Mouse (Mus musculus): ENCODE results near the gene Pycr1. TPM values are rescaled to one million over a fixed set of nuclear protein-coding genes. Genes with fewer than 3 reads are reported as not detected.
A peak's percentile ranks its signal among the peaks of the same experiment; 100 is the strongest.

Pycr1 gene
- total and polyA plus RNA-seq, 2 experiments: 0.61 to 2.6 TPM

- under 1% methylated on average over 52 of the region's 53 CpGs for WGBS
- DNase-seq (ENCODE audit: extremely low read depth, low read depth, low spot score): peak; percentile 67
- peaks cover 21% of the 10 kb centered on the region; the same call in 1 of the 2 replicates for H3K36me3 ChIP-seq (ENCODE audit: control insufficient read depth, insufficient read depth, low read length)
- peak overlapping the region; percentile 85 for H3K4me3 ChIP-seq (ENCODE audit: insufficient read depth, low read depth, low read length)
- peaks cover 30% of the 10 kb centered on the region for H3K4me1 ChIP-seq (ENCODE audit: control insufficient read depth, insufficient read depth, low read length)
- peak overlapping the region; percentile 89 for H3K9ac ChIP-seq (ENCODE audit: low read depth, low read length)
- H3K27ac ChIP-seq (replicated peaks; ENCODE audit: insufficient read depth, low read depth, low read length): peak overlapping the region; percentile 83
- H3K27me3 ChIP-seq (ENCODE audit: control insufficient read depth, insufficient read depth, low read length): no peaks in the 10 kb centered on the region
- TF ChIP-seq CTCF (IDR thresholded peaks at IDR 0.05; ENCODE audit: low read depth, low read length) (no peak), POLR2A (IDR thresholded peaks at IDR 0.05; ENCODE audit: extremely low read depth, insufficient read depth, low read length) (peak; percentile 82)
- peaks cover 12% of the 10 kb centered on the region; the same call in 1 of the 2 replicates for H3K79me2 ChIP-seq (ENCODE audit: control insufficient read depth, insufficient read depth, low read length)
These were observed 18.9 kb downstream of the Pycr1 start for GRCm38 (mm10) chr11:120624680-120625111.

GRCm38 (mm10) chr11:120623961-120624679 lies 19.4 kb downstream of the Pycr1 start:
- DNase-seq (ENCODE audit: extremely low read depth, low read depth, low spot score): peak; percentile 92
- H3K79me2 ChIP-seq (ENCODE audit: control insufficient read depth, insufficient read depth, low read length): peaks cover 12% of the 10 kb centered on the region; the same call in 1 of the 2 replicates
- H3K27ac ChIP-seq (replicated peaks; ENCODE audit: insufficient read depth, low read depth, low read length): peak overlapping the region; percentile 83
- H3K36me3 ChIP-seq (ENCODE audit: control insufficient read depth, insufficient read depth, low read length): peaks cover 21% of the 10 kb centered on the region; the same call in 1 of the 2 replicates
- H3K9ac ChIP-seq (ENCODE audit: low read depth, low read length): peak overlapping the region; percentile 89
- H3K4me1 ChIP-seq (ENCODE audit: control insufficient read depth, insufficient read depth, low read length): peaks cover 27% of the 10 kb centered on the region
- no peak for TF ChIP-seq POLR2A (IDR thresholded peaks at IDR 0.05; ENCODE audit: extremely low read depth, insufficient read depth, low read length)
- TF ChIP-seq CTCF (IDR thresholded peaks at IDR 0.05; ENCODE audit: low read depth, low read length): peak; percentile 85
- WGBS: 3% methylated on average over 30 of the region's 30 CpGs
- no peaks in the 10 kb centered on the region for H3K27me3 ChIP-seq (ENCODE audit: control insufficient read depth, insufficient read depth, low read length)
- peak overlapping the region; percentile 85 for H3K4me3 ChIP-seq (ENCODE audit: insufficient read depth, low read depth, low read length)

GRCm38 (mm10) chr11:120622805-120623204 lies 20.8 kb downstream of the Pycr1 start:
- H3K27ac ChIP-seq (replicated peaks; ENCODE audit: insufficient read depth, low read depth, low read length): no peak overlapping the region
- no peak overlapping the region for H3K9ac ChIP-seq (ENCODE audit: low read depth, low read length)
- no peaks in the 10 kb centered on the region for H3K27me3 ChIP-seq (ENCODE audit: control insufficient read depth, insufficient read depth, low read length)
- TF ChIP-seq POLR2A (IDR thresholded peaks at IDR 0.05; ENCODE audit: extremely low read depth, insufficient read depth, low read length): no peak
- TF ChIP-seq CTCF (IDR thresholded peaks at IDR 0.05; ENCODE audit: low read depth, low read length): no peak
- H3K4me1 ChIP-seq (ENCODE audit: control insufficient read depth, insufficient read depth, low read length): peaks cover 24% of the 10 kb centered on the region
- H3K79me2 ChIP-seq (ENCODE audit: control insufficient read depth, insufficient read depth, low read length): peaks cover 9% of the 10 kb centered on the region; the same call in 1 of the 2 replicates
- H3K36me3 ChIP-seq (ENCODE audit: control insufficient read depth, insufficient read depth, low read length): peaks cover 24% of the 10 kb centered on the region; the same call in 1 of the 2 replicates
- no peak for DNase-seq (ENCODE audit: extremely low read depth, low read depth, low spot score)
- WGBS: 89% methylated on average over 6 of the region's 6 CpGs
- no peak overlapping the region for H3K4me3 ChIP-seq (ENCODE audit: insufficient read depth, low read depth, low read length)

GRCm38 (mm10) chr11:120620195-120620594 lies 23.4 kb downstream of the Pycr1 start:
- no peak for DNase-seq (ENCODE audit: extremely low read depth, low read depth, low spot score)
- TF ChIP-seq POLR2A (IDR thresholded peaks at IDR 0.05; ENCODE audit: extremely low read depth, insufficient read depth, low read length) (no peak), CTCF (IDR thresholded peaks at IDR 0.05; ENCODE audit: low read depth, low read length) (no peak)
- Histone ChIP-seq H3K27ac (replicated peaks; ENCODE audit: insufficient read depth, low read depth, low read length) (no peak overlapping the region), H3K27me3 (ENCODE audit: control insufficient read depth, insufficient read depth, low read length) (no peaks in the 10 kb centered on the region), H3K4me3 (ENCODE audit: insufficient read depth, low read depth, low read length) (no peak overlapping the region), H3K36me3 (ENCODE audit: control insufficient read depth, insufficient read depth, low read length) (peaks cover 24% of the 10 kb centered on the region; the same call in 1 of the 2 replicates), H3K4me1 (ENCODE audit: control insufficient read depth, insufficient read depth, low read length) (peaks cover 18% of the 10 kb centered on the region), H3K9ac (ENCODE audit: low read depth, low read length) (no peak overlapping the region), H3K79me2 (ENCODE audit: control insufficient read depth, insufficient read depth, low read length) (peaks cover 28% of the 10 kb centered on the region)
- WGBS: 94% methylated on average over 14 of the region's 14 CpGs

GRCm38 (mm10) chr11:120618619-120619535 lies 24.7 kb downstream of the Pycr1 start:
- Histone ChIP-seq H3K27me3 (ENCODE audit: control insufficient read depth, insufficient read depth, low read length) (no peaks in the 10 kb centered on the region), H3K9ac (ENCODE audit: low read depth, low read length) (peak overlapping the region; percentile 28; the same call in 1 of the 2 replicates), H3K4me1 (ENCODE audit: control insufficient read depth, insufficient read depth, low read length) (peaks cover 22% of the 10 kb centered on the region), H3K36me3 (ENCODE audit: control insufficient read depth, insufficient read depth, low read length) (peaks cover 33% of the 10 kb centered on the region), H3K4me3 (ENCODE audit: insufficient read depth, low read depth, low read length) (no peak overlapping the region), H3K27ac (replicated peaks; ENCODE audit: insufficient read depth, low read depth, low read length) (peak overlapping the region; percentile 74), H3K79me2 (ENCODE audit: control insufficient read depth, insufficient read depth, low read length) (peaks cover 30% of the 10 kb centered on the region)
- TF ChIP-seq CTCF (IDR thresholded peaks at IDR 0.05; ENCODE audit: low read depth, low read length): no peak
- TF ChIP-seq POLR2A (IDR thresholded peaks at IDR 0.05; ENCODE audit: extremely low read depth, insufficient read depth, low read length): no peak
- peak; percentile 33 for DNase-seq (ENCODE audit: extremely low read depth, low read depth, low spot score)
- WGBS: 87% methylated on average over 25 of the region's 25 CpGs
